Mouse (Mus musculus): ENCODE data around the gene Fbxl20. TPM values are rescaled to one million over a fixed set of nuclear protein-coding genes. Genes with fewer than 3 reads are reported as not detected.

The Fbxl20 gene
- 41.6 to 46.6 TPM (median 42.5 TPM) in 4 replicates for total RNA-seq (2023; ENCODE audit: inconsistent age)

GRCm38 (mm10) chr11:98149786-98150624 lies at the start of gene Fbxl20:
Gene Fbxl20, minus strand, starts transcription at chr11:98150403.

GRCm38 (mm10) chr11:98192901-98193805 lies 43.0 kb upstream of the Fbxl20 start, which contains the start of gene Med1:
Gene Med1, minus strand, starts transcription at chr11:98193293.

GRCm38 (mm10) chr11:98052989-98053834 lies 97.0 kb downstream of the Fbxl20 start, which contains the start of gene Stac2:
Gene Stac2, minus strand, starts transcription at chr11:98053462.

Other genes starting within 250 kb of the Fbxl20 start
- gene Plxdc1, start 164.0 kb downstream of the Fbxl20 start, total RNA-seq (2023; ENCODE audit: inconsistent age) = 0.90 to 2.1 TPM (median 1.2 TPM) in 4 replicates
- 58.3 to 73.4 TPM (median 66.0 TPM) in 4 replicates for gene Arl5c, start 154.2 kb downstream of the Fbxl20 start, total RNA-seq (2023; ENCODE audit: inconsistent age)
- gene Cacnb1, start 127.4 kb downstream of the Fbxl20 start, total RNA-seq (2023; ENCODE audit: inconsistent age) = 4.0 to 5.5 TPM (median 5.0 TPM) in 4 replicates
- gene Rpl19, start 123.7 kb downstream of the Fbxl20 start, total RNA-seq (2023; ENCODE audit: inconsistent age) = 1,926 to 1,972 TPM (median 1,929 TPM) in 4 replicates
- gene Stac2, start 96.9 kb downstream of the Fbxl20 start, total RNA-seq (2023; ENCODE audit: inconsistent age) = 28.5 to 33.3 TPM (median 32.4 TPM) in 4 replicates
- 76.7 to 88.2 TPM (median 86.9 TPM) in 4 replicates for gene Med1, start 42.9 kb upstream of the Fbxl20 start, total RNA-seq (2023; ENCODE audit: inconsistent age)
- 98.4 to 119 TPM (median 111 TPM) in 4 replicates for gene Cdk12, start 52.7 kb upstream of the Fbxl20 start, total RNA-seq (2023; ENCODE audit: inconsistent age)
- 0.32 to 0.51 TPM (median 0.35 TPM) in 4 replicates for gene Neurod2, start 179.2 kb upstream of the Fbxl20 start, total RNA-seq (2023; ENCODE audit: inconsistent age)
- gene Ppp1r1b, start 198.0 kb upstream of the Fbxl20 start, total RNA-seq (2023; ENCODE audit: inconsistent age) = not detected in 4 replicates
- 34.7 to 40.1 TPM (median 36.9 TPM) in 4 replicates for gene Stard3, start 208.0 kb upstream of the Fbxl20 start, total RNA-seq (2023; ENCODE audit: inconsistent age)
- gene Tcap, start 233.4 kb upstream of the Fbxl20 start, total RNA-seq (2023; ENCODE audit: inconsistent age) = not detected in 4 replicates
- gene Pnmt, start 236.0 kb upstream of the Fbxl20 start, total RNA-seq (2023; ENCODE audit: inconsistent age) = not detected in 4 replicates

All from B cell, adult (primary cell).